Mouse (Mus musculus) myocyte (in vitro differentiated cells): ENCODE data around the gene Mbnl2.

Source experiments
- CEBPB ChIP-seq: IDR thresholded peaks from 2 replicates; pipeline ENCODE4 v1.6.1; 2011; ENCODE audit warnings: mild to moderate bottlenecking, moderate library complexity; ENCODE audit not compliant: poor library complexity, insufficient read depth, severe bottlenecking
- E2F4 ChIP-seq: IDR thresholded peaks from one replicate; pipeline ENCODE4 v1.6.1; 2011; ENCODE audit warnings: mild to moderate bottlenecking, control low read depth, moderate library complexity; ENCODE audit not compliant: insufficient read depth
- MYOD1 ChIP-seq, 3 experiments: IDR thresholded peaks; one replicate each; pipeline ENCODE4 v1.6.1; 2011; ENCODE audit warnings: control low read depth in 2 of 3, low read depth in 2 of 3, mild to moderate bottlenecking in 2 of 3, moderate library complexity in 1 of 3; ENCODE audit not compliant: insufficient read length in 2 of 3, control insufficient read depth in 1 of 3
- POLR2A ChIP-seq: IDR thresholded peaks from one replicate; pipeline ENCODE4 v1.6.1; 2011; ENCODE audit warnings: low read depth, mild to moderate bottlenecking, control low read depth, moderate library complexity; ENCODE audit not compliant: insufficient read length
- TCF12 ChIP-seq: IDR thresholded peaks from one replicate; pipeline ENCODE4 v1.6.1; 2011; ENCODE audit warnings: mild to moderate bottlenecking, control low read depth; ENCODE audit not compliant: poor library complexity, insufficient read depth, severe bottlenecking
- USF1 ChIP-seq: IDR thresholded peaks from one replicate; pipeline ENCODE4 v1.6.1; 2011; ENCODE audit warnings: low read depth, mild to moderate bottlenecking, control low read depth, moderate library complexity

- TF ChIP-seq TCF12 (no peak), E2F4 (no peak), CEBPB (no peak), USF1 (no peak), POLR2A (no peak), MYOD1 (IDR thresholded peaks at IDR 0.05; ENCODE audit: control insufficient read depth in 1 of 3, insufficient read length in 2 of 3, low read depth in 2 of 3) (no peak)
Measured at GRCm38 (mm10) chr14:120261606-120262005, 13.9 kb upstream of the Mbnl2 start.
